Mouse (Mus musculus) gastrocnemius, postnatal 10 days (tissue): Measurements from ENCODE around the gene Olfr1205. TPM values are rescaled to one million over a fixed set of nuclear protein-coding genes. Genes with fewer than 3 reads are reported as not detected.

Source experiments
- DNase-seq: peaks from one replicate; pipeline ENCODE4 v3.0.0; 2021; ENCODE audit warnings: mixed read lengths
- long read RNA-seq, 2 experiments: library from polyadenylated mRNA; stranded (forward); transcript quantifications; one replicate each; pipeline ENCODE4 v2.0.0; 2021
- total RNA-seq, 2 experiments: library from RNA; stranded (reverse); gene quantifications; 2 replicates each; pipeline ENCODE4 v1.2.3; 2021

Olfr1205 gene
- total RNA-seq: not detected
- long read RNA-seq, experiment 1: 0 reads
- long read RNA-seq, experiment 2: 0 reads

DNA sequence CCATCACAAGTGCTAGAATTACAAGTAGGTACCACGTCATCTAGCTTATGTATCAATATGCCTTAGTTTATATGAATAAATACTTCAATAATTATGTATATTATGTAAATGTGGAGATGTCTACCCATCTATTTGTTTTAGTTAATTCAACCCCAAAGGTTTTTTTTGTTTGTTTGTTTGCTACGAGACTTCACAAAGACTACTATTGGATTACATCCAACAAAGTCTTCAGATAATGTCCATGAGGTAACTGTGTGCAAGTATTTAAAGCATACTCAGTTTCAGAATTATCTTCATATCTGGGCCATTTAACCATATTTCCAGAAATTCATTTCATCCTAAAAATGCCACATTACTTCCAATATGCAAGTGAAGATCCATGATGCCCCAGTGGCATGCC is at the start of gene Olfr1205:
Gene Olfr1205 (plus strand): TSS at position 301 of the 400 bp plus-strand sequence.
- no peak for DNase-seq

DNA sequence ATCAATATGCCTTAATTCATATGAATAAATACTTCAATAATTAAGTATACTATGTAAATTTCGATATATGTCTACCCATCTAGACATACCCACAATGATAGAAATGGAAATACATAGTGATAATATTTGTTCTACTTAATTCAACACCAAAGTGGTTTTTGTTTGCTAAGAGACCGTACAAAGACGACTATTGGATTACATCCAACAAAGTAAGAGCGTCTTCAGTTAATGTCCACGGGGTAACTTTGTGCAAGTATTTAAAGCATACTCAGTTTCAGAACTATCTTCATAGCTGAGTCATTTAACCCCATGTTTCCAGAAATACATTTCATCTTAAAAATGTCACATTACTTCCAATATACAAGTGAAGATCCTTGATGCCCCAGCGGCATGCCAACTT is 36.8 kb upstream of the Olfr1205 start, which contains the start of gene Olfr1201:
Gene Olfr1201 (plus strand): TSS at position 301 of the 400 bp plus-strand sequence.
- no peak for DNase-seq

DNA sequence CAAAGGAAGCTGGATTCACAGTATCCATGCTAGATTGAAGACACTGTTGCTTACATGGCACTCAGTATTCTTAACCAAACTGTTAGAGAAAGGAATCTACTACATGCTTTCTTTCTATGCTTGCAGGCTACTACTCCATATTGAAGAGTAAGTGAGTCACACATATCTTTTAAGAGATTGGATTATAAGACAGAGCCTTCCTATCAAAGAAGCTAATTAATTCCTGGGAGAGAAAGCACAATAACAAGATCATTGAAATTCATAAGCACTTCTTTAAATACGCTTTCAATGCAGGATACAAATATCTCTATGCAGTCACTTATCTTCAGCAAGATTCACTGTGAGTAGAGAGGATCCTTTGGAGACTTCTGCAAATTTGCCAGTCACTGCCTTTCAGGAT is 15.3 kb upstream of the Olfr1205 start, which contains the start of gene Olfr1202:
Gene Olfr1202 (plus strand): TSS at position 301 of the 400 bp plus-strand sequence.
- DNase-seq: no peak

DNA sequence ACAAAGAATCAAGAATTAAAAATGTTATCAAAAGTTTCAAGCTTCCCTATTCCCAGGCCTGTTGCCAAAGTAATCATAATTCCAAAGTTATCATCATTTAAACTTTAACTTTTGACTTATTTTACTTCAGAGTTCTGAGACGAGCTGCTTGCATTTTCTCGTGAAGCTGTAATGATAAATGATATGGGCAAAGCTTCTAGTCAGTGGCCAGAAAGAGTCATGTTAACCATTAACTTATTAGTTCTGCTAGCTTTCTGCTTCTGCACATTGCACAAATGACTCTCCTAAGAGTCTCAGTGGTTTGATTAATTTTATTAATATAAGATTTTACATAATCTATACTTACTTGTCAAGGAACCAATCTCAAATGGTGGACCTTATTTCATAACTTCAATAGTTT is 8.9 kb downstream of the Olfr1205 start:
- no peak for DNase-seq

DNA sequence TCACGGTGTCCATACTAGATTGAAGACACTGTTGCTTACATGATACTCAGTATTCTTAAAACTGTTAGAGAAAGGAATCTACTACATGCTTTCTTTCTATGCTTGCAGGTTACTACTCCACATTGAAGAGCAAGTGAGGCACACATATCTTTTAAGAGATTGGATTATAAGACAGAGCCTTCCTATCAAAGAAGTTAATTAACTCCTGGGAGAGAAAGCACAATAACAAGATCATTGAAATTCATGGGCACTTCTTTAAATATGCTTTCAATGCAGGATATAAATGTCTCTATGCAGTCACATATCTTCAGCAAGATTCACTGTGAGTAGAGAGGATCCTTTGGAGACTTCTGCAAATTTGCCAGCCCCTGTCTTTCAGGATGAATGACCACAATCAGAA is 19.5 kb downstream of the Olfr1205 start, which contains the start of gene Olfr1204:
Gene Olfr1204 (plus strand): TSS at position 301 of the 400 bp plus-strand sequence.
- no peak for DNase-seq

DNA sequence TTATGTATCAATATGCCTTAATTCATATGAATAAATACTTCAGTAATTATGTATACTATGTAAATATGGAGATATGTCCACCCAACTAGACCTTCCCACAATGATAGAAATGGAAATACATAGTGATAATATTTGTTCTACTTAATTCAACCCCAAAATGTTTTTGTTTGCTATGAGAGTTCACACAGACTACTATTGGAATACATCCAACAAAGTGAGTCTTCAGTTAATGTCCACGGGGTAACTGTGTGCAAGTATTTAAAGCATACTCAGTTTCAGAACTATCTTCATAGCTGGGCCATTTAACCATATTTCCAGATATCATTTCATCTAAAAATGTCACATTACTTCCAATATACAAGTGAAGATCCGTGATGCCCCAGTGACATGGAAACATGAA is 33.4 kb downstream of the Olfr1205 start, which contains the start of gene Olfr1206:
Gene Olfr1206 (plus strand): TSS at position 301 of the 400 bp plus-strand sequence.
- no peak for DNase-seq

Other genes starting within 250 kb of the Olfr1205 start
- gene Olfr1189, start 243.3 kb upstream of the Olfr1205 start, total RNA-seq: not detected
- not detected for gene Olfr1191-ps1, start 189.2 kb upstream of the Olfr1205 start, total RNA-seq
- not detected for gene Olfr1192-ps1, start 181.2 kb upstream of the Olfr1205 start, total RNA-seq
- gene Olfr1193, start 154.1 kb upstream of the Olfr1205 start, total RNA-seq: not detected
- gene Olfr1195, start 140.6 kb upstream of the Olfr1205 start, total RNA-seq: not detected
- gene Olfr1196, start 125.1 kb upstream of the Olfr1205 start, total RNA-seq: not detected
- gene Olfr1197, start 97.4 kb upstream of the Olfr1205 start, total RNA-seq: not detected
- not detected for gene Olfr1198, start 78.4 kb upstream of the Olfr1205 start, total RNA-seq
- gene Olfr1199, start 69.3 kb upstream of the Olfr1205 start, total RNA-seq: not detected
- not detected for gene Olfr1200, start 59.2 kb upstream of the Olfr1205 start, total RNA-seq
- gene Olfr1201, start 36.7 kb upstream of the Olfr1205 start, total RNA-seq: not detected
- not detected for gene Olfr1202, start 15.2 kb upstream of the Olfr1205 start, total RNA-seq
- not detected for gene Olfr1204, start 19.6 kb downstream of the Olfr1205 start, total RNA-seq
- not detected for gene Olfr1206, start 33.5 kb downstream of the Olfr1205 start, total RNA-seq
- not detected for gene Olfr1208, start 72.6 kb downstream of the Olfr1205 start, total RNA-seq
- gene Olfr1209, start 85.4 kb downstream of the Olfr1205 start, total RNA-seq: not detected
- gene Olfr1211, start 108.4 kb downstream of the Olfr1205 start, total RNA-seq: not detected
- gene Olfr1212, start 124.2 kb downstream of the Olfr1205 start, total RNA-seq: not detected
- gene Gm13762, start 150.5 kb downstream of the Olfr1205 start, total RNA-seq: not detected
- gene Olfr1214, start 162.9 kb downstream of the Olfr1205 start, total RNA-seq: not detected
- gene Olfr1215, start 177.2 kb downstream of the Olfr1205 start, total RNA-seq: not detected
- not detected for gene Olfr1216, start 188.6 kb downstream of the Olfr1205 start, total RNA-seq
- not detected for gene Olfr1217, start 202.3 kb downstream of the Olfr1205 start, total RNA-seq
- not detected for gene Olfr1218, start 231.4 kb downstream of the Olfr1205 start, total RNA-seq